Comparison of ENCODE assay signal across 8 mouse cellular contexts in genomic region chr4:140245286-140246179, GRCm38 (mm10). TPM values are rescaled to one million over a fixed set of nuclear protein-coding genes. Genes with fewer than 3 reads are reported as not detected.
DNase-seq lines count a peak whose midpoint lies in the region; ATAC-seq and TF ChIP-seq lines count a peak whose summit lies in the region.

No protein-coding gene starts in this region.

- intact Hi-C loops in left cerebral cortex, adult 2 months (cut with DNase I), result loop anchor here (2.0 to 10.0 kb wide), 5 partner anchors 59 to 432 kb away; no protein-coding TSS in a partner anchor

- ATAC-seq in intestine, embryonic 14.5 days (replicated peaks; ENCODE audit: low FRiP score, low TSS enrichment, low read depth), result no peak
- ATAC-seq in neural tube, embryonic 15.5 days (ENCODE audit: low FRiP score), result peak; percentile 29; the same call in 1 of the 2 replicates

- H3K27ac ChIP-seq in left cerebral cortex, adult 2 months, result peak overlapping the region; percentile 86
- no peak overlapping the region for H3K27ac ChIP-seq in intestine, embryonic 14.5 days (ENCODE audit: low read depth)
- peak overlapping the region; percentile 88 for H3K27ac ChIP-seq in neural tube, embryonic 15.5 days (replicated peaks)

- peak overlapping the region; percentile 40; the same call in 1 of the 2 replicates for H3K4me2 ChIP-seq in intestine, embryonic 14.5 days (ENCODE audit: low read length)
- H3K4me2 ChIP-seq in neural tube, embryonic 15.5 days, result peak overlapping the region; percentile 75

- no peaks in the 10 kb centered on the region for H3K36me3 ChIP-seq in intestine, embryonic 14.5 days (ENCODE audit: control insufficient read depth, insufficient read depth, low read length)
- no peaks in the 10 kb centered on the region for H3K36me3 ChIP-seq in neural tube, embryonic 15.5 days

- peaks cover 81% of the 10 kb centered on the region for H3K27me3 ChIP-seq in intestine, embryonic 14.5 days (replicated peaks; ENCODE audit: control insufficient read depth, insufficient read depth, low read length)
- H3K27me3 ChIP-seq in neural tube, embryonic 15.5 days (replicated peaks), result peaks cover 34% of the 10 kb centered on the region

- no peak overlapping the region for H3K9ac ChIP-seq in intestine, embryonic 14.5 days (ENCODE audit: low read length)
- H3K9ac ChIP-seq in neural tube, embryonic 15.5 days (replicated peaks), result peak overlapping the region; percentile 94

- no peaks in the 10 kb centered on the region for H3K4me1 ChIP-seq in intestine, embryonic 14.5 days (replicated peaks; ENCODE audit: control insufficient read depth, insufficient read depth, low read length)
- peaks cover 63% of the 10 kb centered on the region for H3K4me1 ChIP-seq in neural tube, embryonic 15.5 days

- peak; percentile 37 for TF ChIP-seq CTCF in left cerebral cortex, adult 2 months (IDR thresholded peaks at IDR 0.05)

- H3K9me3 ChIP-seq in intestine, embryonic 14.5 days (ENCODE audit: control insufficient read depth, low read length), result no peaks in the 10 kb centered on the region
- no peaks in the 10 kb centered on the region for H3K9me3 ChIP-seq in neural tube, embryonic 15.5 days (replicated peaks)

- no peak for DNase-seq in left cerebral cortex, adult 2 months (ENCODE audit: extremely low spot score in 1 of 2, low spot score in 2 of 2)
- DNase-seq in left cerebral cortex, adult 11 months (ENCODE audit: low spot score), result no peak
- peak; percentile 90 to 94 for DNase-seq in cerebellum, postnatal 25 days
- no peak for DNase-seq in intestine, embryonic 14.5 days (ENCODE audit: low spot score)
- DNase-seq in spleen, postnatal 14 days (ENCODE audit: low spot score in 2 of 2), result no peak
- DNase-seq in urinary bladder, adult 18-20 months (ENCODE audit: low spot score in 2 of 2), result no peak
- no peak for DNase-seq in spleen, adult 18-20 months

- WGBS in intestine, embryonic 14.5 days, result 4% methylated on average over 23 of the region's 23 CpGs
- WGBS in neural tube, embryonic 15.5 days, result under 1% methylated on average over 23 of the region's 23 CpGs

- peak overlapping the region; percentile 60 for H3K4me3 ChIP-seq in left cerebral cortex, adult 2 months
- peak overlapping the region; percentile 22 for H3K4me3 ChIP-seq in intestine, embryonic 14.5 days (ENCODE audit: low read depth, low read length)
- peak overlapping the region; percentile 66 for H3K4me3 ChIP-seq in neural tube, embryonic 15.5 days (replicated peaks)

RNA-seq across cellular contexts. Expression of gene Igsf21, which starts 1.1 kb away (rescaled TPM):
- total RNA-seq in left cerebral cortex, adult 2 months (2021), result 10 to 100 TPM; 68.8 to 75.2 TPM
- polyA plus RNA-seq in intestine, embryonic 14.5 days (2014; fragmentation: Nextera tagmentation; extraction: Ambion mirVana), result 1.9 and 2.2 TPM in 2 replicates
- 99.6 and 116 TPM in 2 replicates for polyA plus RNA-seq in neural tube, embryonic 15.5 days (2015; fragmentation: Nextera tagmentation; extraction: Ambion mirVana)

Comparison
In these comparisons a context has a peak if more than half of its experiments do, and no peak if none do; other contexts are left out.
1. DNase-seq: peak in cerebellum, postnatal 25 days (2 of 2); none in left cerebral cortex, adult 2 months (0 of 2), left cerebral cortex, adult 11 months (single experiment), intestine, embryonic 14.5 days (single experiment), spleen, postnatal 14 days (0 of 2), urinary bladder, adult 18-20 months (0 of 2) and spleen, adult 18-20 months (0 of 2).
2. RNA of gene Igsf21, which starts 1.1 kb away (polyA plus RNA-seq): 99.6 to 116 TPM in neural tube, embryonic 15.5 days; 1.9 to 2.2 TPM in intestine, embryonic 14.5 days; every median in the first group is over 10 times any median in the second.
3. Peak in every context shown above with its lines, with median percentiles within 50 percentile points of each other: H3K4me3 ChIP-seq.